Mouse (Mus musculus): ENCODE results near the gene Gsto1. TPM values are rescaled to one million over a fixed set of nuclear protein-coding genes. Genes with fewer than 3 reads are reported as not detected.

The Gsto1 gene
- polyA plus RNA-seq, 1 experiment from 2014 or later: 85.2 TPM

DNA sequence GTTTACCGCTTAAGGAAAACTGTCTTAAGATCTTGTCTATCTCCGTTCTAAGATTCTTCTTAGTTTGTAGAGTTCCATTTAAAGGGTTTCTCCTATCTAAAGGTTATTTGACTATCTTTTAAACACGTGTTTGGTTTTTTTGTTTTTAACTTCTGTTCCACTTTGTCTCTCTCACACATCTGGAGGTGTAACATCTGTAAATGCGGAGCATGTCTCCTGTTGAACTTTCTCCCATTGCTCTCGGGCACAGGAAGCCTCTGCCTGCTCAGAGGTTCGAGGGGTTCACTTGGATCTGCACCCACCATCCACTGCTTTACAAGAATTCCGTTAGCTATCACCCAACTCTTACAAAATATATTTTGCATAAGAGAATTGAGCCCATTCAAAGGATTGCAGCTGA is 26.8 kb downstream of the Gsto1 start:
- Histone ChIP-seq H3K27me3 (replicated peaks) (0 out of 2 replicates have a peak, but pooled peaks cover 5% of the 10 kb centered on the region), H3K9ac (no peak overlapping the region), H3K9me3 (no peaks in the 10 kb centered on the region), H3K4me3 (no peak overlapping the region), H3K27ac (replicated peaks) (no peak overlapping the region), H3K4me1 (peaks cover 40% of the 10 kb centered on the region), H3K36me3 (no peaks in the 10 kb centered on the region), H3K4me2 (no peak overlapping the region)
- WGBS: 71% methylated on average over 7 of the region's 7 CpGs
- no peak for ATAC-seq (ENCODE audit: extremely low read depth, insufficient number of reproducible peaks, low FRiP score, low TSS enrichment)

DNA sequence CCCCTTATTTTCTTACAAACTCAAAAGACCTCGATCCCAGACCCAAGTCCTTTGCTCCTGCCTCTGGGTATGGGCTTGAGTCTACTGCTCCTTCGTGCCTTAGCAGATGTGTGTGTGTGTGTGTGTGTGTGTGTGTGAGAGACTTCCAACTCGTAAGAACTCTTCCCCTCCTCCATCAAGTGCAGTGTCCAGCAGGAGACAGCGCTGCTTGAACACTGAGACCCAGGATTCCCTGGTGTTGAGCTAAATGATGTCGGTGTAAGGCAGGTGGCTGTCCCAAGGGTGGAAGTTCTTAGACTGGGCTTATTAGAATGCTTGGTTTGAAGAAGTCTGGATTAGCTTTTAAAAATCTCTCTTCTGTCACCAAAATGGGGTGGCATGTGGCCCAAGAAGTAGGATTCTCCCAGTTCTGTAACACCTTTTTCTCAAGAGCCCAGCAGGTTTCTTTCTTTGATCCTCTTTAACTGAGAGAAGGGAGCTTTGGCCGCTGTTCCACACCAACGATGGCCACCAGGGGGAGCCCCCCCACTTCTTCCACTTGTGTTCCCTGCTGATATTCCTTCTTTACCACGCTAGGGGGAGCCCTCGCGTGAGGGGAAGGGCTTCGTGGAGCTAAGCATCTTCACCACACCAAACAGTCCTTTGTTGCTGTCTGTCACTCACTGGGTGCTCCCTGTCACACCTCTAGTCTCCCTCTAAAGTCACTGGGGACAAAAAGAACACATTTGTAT is 27.5 kb downstream of the Gsto1 start:
- Histone ChIP-seq H3K4me1 (peaks cover 44% of the 10 kb centered on the region), H3K4me3 (no peak overlapping the region), H3K9me3 (no peaks in the 10 kb centered on the region), H3K4me2 (no peak overlapping the region), H3K27ac (replicated peaks) (no peak overlapping the region), H3K27me3 (replicated peaks) (no peaks in the 10 kb centered on the region), H3K36me3 (no peaks in the 10 kb centered on the region), H3K9ac (no peak overlapping the region)
- ATAC-seq (ENCODE audit: extremely low read depth, insufficient number of reproducible peaks, low FRiP score, low TSS enrichment): no peak
- WGBS: 19% methylated on average over 11 of the region's 11 CpGs

DNA sequence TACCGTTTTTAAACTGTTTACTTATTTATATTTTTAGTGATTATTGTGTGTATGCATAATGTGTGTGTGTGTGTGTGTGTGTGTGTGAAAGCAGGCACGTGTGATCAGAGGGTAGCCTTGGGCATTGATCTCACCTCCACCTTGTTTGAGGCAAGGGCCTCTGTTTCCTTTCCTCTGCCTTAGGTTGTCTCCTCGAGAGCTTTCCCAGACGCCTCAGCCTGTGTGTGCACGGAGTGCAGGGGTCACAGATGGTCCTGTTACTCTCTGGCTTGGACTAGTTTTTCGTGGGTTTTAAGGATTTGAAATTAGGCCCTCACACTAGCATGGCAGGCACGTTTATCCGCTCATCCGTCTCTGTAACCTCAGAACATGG is 28.1 kb downstream of the Gsto1 start:
- H3K36me3 ChIP-seq: no peaks in the 10 kb centered on the region
- H3K27me3 ChIP-seq (replicated peaks): no peaks in the 10 kb centered on the region
- H3K4me3 ChIP-seq: no peak overlapping the region
- H3K27ac ChIP-seq (replicated peaks): no peak overlapping the region
- WGBS: 53% methylated on average over 9 of the region's 9 CpGs
- peaks cover 44% of the 10 kb centered on the region for H3K4me1 ChIP-seq
- H3K4me2 ChIP-seq: no peak overlapping the region
- ATAC-seq (ENCODE audit: extremely low read depth, insufficient number of reproducible peaks, low FRiP score, low TSS enrichment): no peak
- no peak overlapping the region for H3K9ac ChIP-seq
- no peaks in the 10 kb centered on the region for H3K9me3 ChIP-seq

DNA sequence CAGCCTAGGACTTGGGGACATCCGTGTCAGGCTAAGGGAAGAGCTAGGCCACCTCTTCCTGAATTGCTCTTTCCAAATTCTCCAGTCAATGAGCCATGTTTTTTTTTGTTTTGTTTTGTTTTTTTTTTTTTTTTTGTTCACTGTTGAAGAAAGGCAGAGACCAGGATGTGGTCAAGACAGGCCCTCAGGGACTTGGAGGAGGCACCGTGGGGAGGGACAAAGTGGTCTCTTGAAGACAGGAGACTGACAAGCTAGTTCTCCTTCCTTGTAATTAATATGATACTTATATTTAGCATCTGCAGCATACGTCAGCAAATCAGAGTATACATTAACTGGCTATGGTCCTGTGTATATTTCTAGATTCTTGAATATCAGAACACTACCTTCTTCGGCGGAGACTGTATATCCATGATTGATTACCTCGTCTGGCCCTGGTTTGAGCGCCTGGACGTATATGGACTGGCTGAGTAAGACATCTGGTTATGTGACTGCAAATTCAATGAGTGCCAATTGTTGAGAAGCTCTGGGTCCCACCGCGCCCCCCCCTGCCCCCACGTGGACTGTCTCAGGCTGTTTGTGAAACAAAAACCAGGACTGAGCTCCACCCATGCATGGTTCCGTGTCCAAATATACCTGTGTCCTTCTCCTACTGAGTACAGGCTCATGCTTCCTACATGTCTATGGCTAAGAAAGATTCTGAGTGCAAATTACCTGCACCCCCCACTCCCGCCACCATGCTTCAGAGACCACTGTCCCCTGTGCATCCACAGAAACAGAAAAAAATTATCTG is 29.7 kb downstream of the Gsto1 start:
- no peaks in the 10 kb centered on the region for H3K27me3 ChIP-seq (replicated peaks)
- ATAC-seq (ENCODE audit: extremely low read depth, insufficient number of reproducible peaks, low FRiP score, low TSS enrichment): no peak
- no peaks in the 10 kb centered on the region for H3K36me3 ChIP-seq
- peaks cover 44% of the 10 kb centered on the region for H3K4me1 ChIP-seq
- peak overlapping the region; percentile 73; the same call in 1 of the 2 replicates for H3K27ac ChIP-seq (replicated peaks)
- no peak overlapping the region for H3K9ac ChIP-seq
- H3K4me3 ChIP-seq: no peak overlapping the region
- H3K9me3 ChIP-seq: no peaks in the 10 kb centered on the region
- WGBS: 73% methylated on average over 13 of the region's 13 CpGs
- H3K4me2 ChIP-seq: no peak overlapping the region; the same call in 1 of the 2 replicates

DNA sequence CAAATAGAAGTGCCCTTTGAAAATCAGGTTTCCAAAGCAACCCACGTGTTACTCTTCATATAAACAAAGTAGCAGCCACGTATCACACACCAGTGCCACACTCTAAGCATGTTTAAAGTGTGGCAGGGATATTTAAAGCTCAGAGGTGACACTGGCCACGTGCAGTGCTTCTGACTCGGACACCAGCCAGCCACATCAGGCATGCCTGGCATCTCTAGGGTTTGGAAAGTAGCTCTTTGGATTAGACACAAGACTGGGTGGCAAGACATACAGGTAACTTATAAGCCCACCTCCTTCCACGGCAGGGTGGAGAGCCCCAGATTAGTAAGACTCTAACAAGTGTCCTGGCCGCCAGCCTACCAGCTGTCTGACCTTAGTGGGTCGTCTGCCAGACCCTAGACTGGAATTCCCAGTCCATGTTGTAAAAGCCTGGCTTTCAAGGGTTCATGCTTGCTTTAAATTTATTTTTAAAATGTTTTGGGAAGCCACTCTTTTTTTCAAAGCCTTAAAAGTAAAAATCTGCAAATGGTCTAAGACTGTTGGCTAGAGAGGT is 30.5 kb downstream of the Gsto1 start:
- Histone ChIP-seq H3K27me3 (replicated peaks) (no peaks in the 10 kb centered on the region), H3K4me1 (peaks cover 46% of the 10 kb centered on the region), H3K4me3 (no peak overlapping the region), H3K9ac (no peak overlapping the region), H3K9me3 (no peaks in the 10 kb centered on the region), H3K36me3 (no peaks in the 10 kb centered on the region), H3K4me2 (peak overlapping the region; percentile 30; the same call in 1 of the 2 replicates), H3K27ac (replicated peaks) (peak overlapping the region; percentile 73)
- 0 out of 2 replicates have a peak, but pooled peaks have one; percentile 11 for ATAC-seq (ENCODE audit: extremely low read depth, insufficient number of reproducible peaks, low FRiP score, low TSS enrichment)
- WGBS: 27% methylated on average over 7 of the region's 7 CpGs

DNA sequence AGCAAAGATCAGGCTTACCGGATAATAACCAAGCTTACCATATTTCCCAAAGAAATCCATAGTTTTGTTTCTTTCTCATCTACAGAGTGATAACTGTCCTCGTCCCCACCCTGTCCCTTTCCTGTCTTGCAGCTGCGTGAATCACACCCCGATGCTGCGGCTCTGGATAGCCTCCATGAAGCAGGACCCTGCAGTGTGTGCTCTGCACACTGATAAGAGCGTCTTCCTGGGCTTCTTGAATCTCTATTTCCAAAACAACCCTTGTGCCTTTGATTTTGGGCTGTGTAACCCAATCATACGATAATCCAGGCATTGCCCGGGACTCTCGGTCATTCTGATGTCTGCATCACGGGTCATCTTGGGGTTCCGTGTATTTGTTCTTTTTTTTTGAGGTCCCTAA is 31.1 kb downstream of the Gsto1 start:
- Histone ChIP-seq H3K27ac (replicated peaks) (peak overlapping the region; percentile 73), H3K9ac (peak overlapping the region; percentile 52; the same call in 1 of the 2 replicates), H3K4me1 (peaks cover 53% of the 10 kb centered on the region), H3K4me2 (no peak overlapping the region), H3K9me3 (no peaks in the 10 kb centered on the region), H3K36me3 (no peaks in the 10 kb centered on the region), H3K4me3 (no peak overlapping the region), H3K27me3 (replicated peaks) (no peaks in the 10 kb centered on the region)
- no peak for ATAC-seq (ENCODE audit: extremely low read depth, insufficient number of reproducible peaks, low FRiP score, low TSS enrichment)
- 45% methylated on average over 11 of the region's 11 CpGs for WGBS

DNA sequence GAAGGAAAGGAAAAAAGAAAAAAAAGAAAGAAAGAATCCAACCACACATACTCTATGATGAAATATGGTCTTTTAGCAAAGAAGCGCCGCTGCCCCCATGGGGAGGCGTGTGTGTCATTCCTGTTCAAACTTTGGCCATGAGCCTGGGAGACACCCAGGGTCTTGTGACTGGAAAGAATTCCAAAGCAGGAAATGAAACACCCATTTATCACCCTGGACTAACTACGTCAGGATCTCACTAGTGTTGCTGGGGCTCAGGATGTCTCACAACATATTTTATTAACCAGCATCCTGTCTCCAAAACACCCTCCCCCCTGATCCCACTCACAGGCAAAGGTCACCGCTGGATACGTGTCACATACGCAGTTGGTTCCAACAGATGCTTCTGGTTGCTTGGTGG is 31.8 kb downstream of the Gsto1 start:
- no peaks in the 10 kb centered on the region for H3K36me3 ChIP-seq
- no peaks in the 10 kb centered on the region for H3K9me3 ChIP-seq
- no peak overlapping the region for H3K4me3 ChIP-seq
- H3K27ac ChIP-seq (replicated peaks): peak overlapping the region; percentile 37; the same call in 1 of the 2 replicates
- H3K9ac ChIP-seq: no peak overlapping the region
- WGBS: 44% methylated on average over 7 of the region's 7 CpGs
- no peak for ATAC-seq (ENCODE audit: extremely low read depth, insufficient number of reproducible peaks, low FRiP score, low TSS enrichment)
- no peaks in the 10 kb centered on the region for H3K27me3 ChIP-seq (replicated peaks)
- peaks cover 60% of the 10 kb centered on the region for H3K4me1 ChIP-seq
- H3K4me2 ChIP-seq: no peak overlapping the region

DNA sequence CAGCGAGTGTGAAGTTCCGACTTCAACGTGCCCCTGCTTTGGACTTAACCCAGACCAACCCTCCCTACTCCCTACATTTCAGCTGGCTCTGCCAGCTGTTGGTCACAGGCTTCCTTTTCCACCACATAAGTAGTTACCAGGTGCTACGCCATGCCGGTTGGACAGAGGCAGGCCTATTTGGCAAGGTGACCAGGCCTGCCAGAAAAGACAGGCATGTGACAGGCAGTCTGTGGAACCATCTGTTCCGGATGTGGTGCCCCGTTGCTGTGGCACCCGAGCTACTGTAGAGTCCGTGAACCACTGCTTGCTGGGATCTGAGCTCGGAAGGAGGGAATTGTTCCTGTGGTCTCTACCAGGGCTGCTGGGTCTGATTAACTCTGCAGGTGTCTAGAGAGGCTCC is 32.6 kb downstream of the Gsto1 start:
- no peak overlapping the region for H3K4me2 ChIP-seq
- 0 out of 2 replicates have a peak overlapping the region, but pooled peaks have one; percentile 37 for H3K27ac ChIP-seq (replicated peaks)
- H3K27me3 ChIP-seq (replicated peaks): no peaks in the 10 kb centered on the region
- no peak for ATAC-seq (ENCODE audit: extremely low read depth, insufficient number of reproducible peaks, low FRiP score, low TSS enrichment)
- H3K4me3 ChIP-seq: no peak overlapping the region
- H3K36me3 ChIP-seq: no peaks in the 10 kb centered on the region
- no peak overlapping the region for H3K9ac ChIP-seq
- H3K9me3 ChIP-seq: no peaks in the 10 kb centered on the region
- WGBS: 82% methylated on average over 10 of the region's 10 CpGs
- H3K4me1 ChIP-seq: peaks cover 68% of the 10 kb centered on the region

DNA sequence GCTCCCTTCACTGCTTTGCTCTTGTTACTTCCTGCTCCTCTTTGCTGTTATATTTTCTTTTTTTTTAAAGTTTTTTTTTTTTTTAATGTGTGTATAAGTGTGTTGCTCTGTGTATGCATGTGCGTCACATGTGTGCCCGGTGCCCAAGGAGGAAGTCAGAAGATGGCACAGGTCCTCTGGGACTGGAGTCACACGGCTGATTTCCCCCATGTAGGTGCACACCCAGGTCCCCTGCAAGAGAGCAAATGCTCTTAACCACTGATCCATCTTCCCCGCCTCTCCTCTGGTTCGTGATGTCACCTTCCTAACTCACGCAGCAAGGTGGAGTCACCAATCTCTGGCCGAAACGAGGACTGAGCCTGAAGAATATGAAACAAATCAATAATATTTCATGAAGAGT is 33.3 kb downstream of the Gsto1 start:
- WGBS: 89% methylated on average over 8 of the region's 8 CpGs
- no peak for ATAC-seq (ENCODE audit: extremely low read depth, insufficient number of reproducible peaks, low FRiP score, low TSS enrichment)
- H3K4me2 ChIP-seq: no peak overlapping the region
- H3K27me3 ChIP-seq (replicated peaks): no peaks in the 10 kb centered on the region
- no peaks in the 10 kb centered on the region for H3K9me3 ChIP-seq
- no peak overlapping the region for H3K9ac ChIP-seq
- H3K27ac ChIP-seq (replicated peaks): no peak overlapping the region
- H3K4me1 ChIP-seq: peaks cover 69% of the 10 kb centered on the region
- peaks cover under 1% of the 10 kb centered on the region; the same call in 1 of the 2 replicates for H3K36me3 ChIP-seq
- H3K4me3 ChIP-seq: no peak overlapping the region

DNA sequence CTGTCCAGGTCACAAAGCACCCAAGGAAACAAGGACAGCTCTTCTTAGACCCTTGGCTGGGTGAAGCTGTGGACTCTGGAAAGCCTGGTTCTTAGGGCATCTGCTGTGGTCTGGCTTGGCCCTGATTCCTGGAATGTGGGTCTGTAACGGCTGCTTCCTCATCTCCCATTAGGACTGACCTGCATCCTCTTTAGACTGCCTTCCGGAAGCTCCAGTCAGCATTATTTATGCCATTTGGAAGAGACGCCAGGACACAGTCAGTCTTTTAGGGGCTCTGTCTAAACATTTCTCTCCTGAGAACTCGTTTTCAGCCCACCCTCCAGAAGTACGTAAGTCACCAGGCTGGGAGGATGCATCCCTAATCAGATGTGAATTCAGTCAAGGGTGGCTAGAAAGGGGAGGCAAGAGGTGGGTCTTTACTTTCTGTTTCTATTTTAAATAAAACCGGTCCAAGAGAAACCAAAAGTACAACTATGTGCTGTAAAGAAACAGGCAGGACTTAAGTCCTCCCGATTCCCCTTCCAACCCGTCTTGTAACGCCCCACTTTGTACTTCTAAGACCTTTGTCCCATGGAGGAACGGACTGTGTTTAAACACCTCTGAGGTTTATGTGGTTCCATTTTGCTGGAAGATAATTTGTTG is 35.8 kb downstream of the Gsto1 start:
- peaks cover 26% of the 10 kb centered on the region for H3K36me3 ChIP-seq
- H3K4me1 ChIP-seq: peaks cover 44% of the 10 kb centered on the region
- no peak for ATAC-seq (ENCODE audit: extremely low read depth, insufficient number of reproducible peaks, low FRiP score, low TSS enrichment)
- no peaks in the 10 kb centered on the region for H3K9me3 ChIP-seq
- H3K9ac ChIP-seq: no peak overlapping the region
- WGBS: 59% methylated on average over 10 of the region's 10 CpGs
- H3K4me3 ChIP-seq: no peak overlapping the region
- no peak overlapping the region for H3K4me2 ChIP-seq
- peak overlapping the region; percentile 63 for H3K27ac ChIP-seq (replicated peaks)
- H3K27me3 ChIP-seq (replicated peaks): no peaks in the 10 kb centered on the region
